Mouse (Mus musculus) forebrain, embryonic 15.5 days (tissue): ENCODE data around the gene Pwp2. TPM values are rescaled to one million over a fixed set of nuclear protein-coding genes. Genes with fewer than 3 reads are reported as not detected.
"Not testable (repeated sequence)": the region's sequence is repeated elsewhere in the genome, so short reads cannot be mapped to it uniquely, and the experiment has no call there.

Experiments
- ATAC-seq: fragments of 200-750 bp; cut with Nextera tagmentation; replicated peaks from 2 replicates; pipeline ENCODE4 v1.8.0; 2017; ENCODE audit warnings: mild to moderate bottlenecking, moderate TSS enrichment, moderate library complexity
- H3K27ac ChIP-seq: fragments of 300-500 bp; sonication (generic); replicated peaks from 2 replicates; pipeline ENCODE4 v1.5.1; 2015; ENCODE audit warnings: mild to moderate bottlenecking, inconsistent platforms
- H3K27me3 ChIP-seq: fragments of 300-500 bp; sonication (generic); 2 replicates; pipeline ENCODE4 v1.6.1; 2015; ENCODE audit warnings: inconsistent platforms
- H3K36me3 ChIP-seq: fragments of 300-500 bp; sonication (generic); 2 replicates; pipeline ENCODE4 v1.6.1; 2015; ENCODE audit warnings: mild to moderate bottlenecking, inconsistent platforms
- H3K4me1 ChIP-seq: fragments of 300-500 bp; sonication (generic); 2 replicates; pipeline ENCODE4 v1.6.1; 2015; ENCODE audit warnings: inconsistent platforms
- H3K4me2 ChIP-seq: fragments of 300-500 bp; sonication (generic); replicated peaks from 2 replicates; pipeline ENCODE4 v1.6.1; 2015; ENCODE audit warnings: mild to moderate bottlenecking, inconsistent platforms
- H3K4me3 ChIP-seq: fragments of 300-500 bp; sonication (generic); 2 replicates; pipeline ENCODE4 v1.5.1; 2015; ENCODE audit warnings: mild to moderate bottlenecking, inconsistent platforms
- H3K9ac ChIP-seq: fragments of 300-500 bp; sonication (generic); replicated peaks from 2 replicates; pipeline ENCODE4 v1.6.1; 2015; ENCODE audit warnings: mild to moderate bottlenecking, inconsistent platforms
- H3K9me3 ChIP-seq: fragments of 300-500 bp; sonication (generic); 2 replicates; pipeline ENCODE4 v1.6.1; 2016; ENCODE audit warnings: inconsistent platforms
- WGBS: fragments of 180-500 bp; shearing (Covaris S2); methylation state at CpG from one replicate; pipeline ENCODE4 v1.1.7; 2015; ENCODE audit warnings: mixed read lengths; 5-methylcytosine and 5-hydroxymethylcytosine counted together
- polyA plus RNA-seq: library from polyadenylated mRNA; unstranded; fragments of >200 nt; fragmentation: Nextera tagmentation; extraction: Ambion mirVana; gene quantifications from 2 replicates; pipeline ENCODE4 v1.2.1, GENCODE M21; 2015

Gene Pwp2
- polyA plus RNA-seq, 1 experiment from 2014 or later = 24.2 TPM

DNA sequence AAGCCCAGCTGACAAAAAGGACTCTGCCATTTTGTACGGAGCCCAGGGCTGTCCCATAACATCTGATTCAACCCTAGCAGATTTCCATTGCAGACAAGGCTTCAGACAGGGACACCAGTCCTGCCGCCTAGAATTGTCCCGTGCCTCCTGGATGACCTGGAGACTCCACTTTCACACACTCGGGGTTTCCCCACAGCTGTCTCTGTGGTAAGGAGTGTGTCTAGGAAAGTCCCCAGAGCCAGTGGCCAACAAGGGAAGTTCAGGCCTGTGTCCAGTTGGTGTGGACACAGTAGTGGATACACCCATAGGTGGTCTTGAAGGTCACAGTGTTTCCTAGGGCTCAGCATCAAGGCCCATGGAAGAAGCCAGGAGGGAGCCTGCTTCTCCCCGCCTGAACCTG, 49.0 kb downstream of the Pwp2 start:
- peaks cover 10% of the 10 kb centered on the region; the same call in 1 of the 2 replicates for H3K4me1 ChIP-seq
- WGBS = 86% methylated on average over 5 of the region's 5 CpGs

DNA sequence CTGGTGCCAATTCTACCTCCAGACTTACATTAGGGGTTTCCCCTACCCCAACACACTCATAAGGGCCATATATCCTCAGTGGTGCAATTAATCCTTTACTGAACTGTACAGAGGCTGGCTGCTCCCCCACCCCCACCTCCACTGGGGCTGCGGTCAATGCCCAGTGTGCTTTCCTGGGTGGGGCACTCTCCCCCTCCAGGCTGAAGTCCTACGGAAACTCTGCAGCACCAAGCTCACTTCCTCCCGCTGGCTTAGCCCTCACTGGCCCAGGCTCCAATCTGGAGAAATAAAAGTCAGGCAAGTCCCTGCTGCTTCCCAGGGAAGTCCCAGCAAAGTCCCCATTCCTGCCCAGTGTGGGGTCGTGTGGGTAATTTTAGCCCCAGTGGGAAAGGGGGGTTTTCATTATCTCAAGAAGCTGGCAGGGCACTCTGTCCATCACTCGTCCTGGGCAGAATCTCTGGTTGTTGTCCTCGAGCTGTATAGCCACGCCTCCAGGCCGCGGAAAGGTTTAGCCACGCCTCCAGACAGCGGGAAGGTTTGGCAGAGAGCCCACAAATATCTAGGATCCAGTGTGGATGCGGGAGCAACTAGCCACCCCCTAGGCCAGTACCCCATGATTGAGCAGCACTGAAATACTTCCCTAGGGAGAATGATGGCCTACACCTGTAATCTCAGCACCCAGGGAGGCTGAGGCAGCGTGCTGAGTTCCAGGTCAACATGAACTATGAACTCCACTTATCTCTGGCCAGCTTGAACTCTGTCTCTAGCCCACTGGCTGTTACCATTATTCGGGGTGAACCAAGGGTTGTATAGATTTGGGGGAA, 49.8 kb downstream of the Pwp2 start:
- no peak overlapping the region for H3K9ac ChIP-seq
- 10% methylated on average over 14 of the region's 14 CpGs for WGBS

More for the DNA sequence above, 49.0 kb downstream of the Pwp2 start:
- Histone ChIP-seq H3K4me3 (no peak overlapping the region), H3K27ac (no peak overlapping the region), H3K27me3 (no peaks in the 10 kb centered on the region), H3K4me2 (no peak overlapping the region), H3K36me3 (no peaks in the 10 kb centered on the region), H3K9ac (no peak overlapping the region), H3K9me3 (no peaks in the 10 kb centered on the region)
- no peak for ATAC-seq

DNA sequence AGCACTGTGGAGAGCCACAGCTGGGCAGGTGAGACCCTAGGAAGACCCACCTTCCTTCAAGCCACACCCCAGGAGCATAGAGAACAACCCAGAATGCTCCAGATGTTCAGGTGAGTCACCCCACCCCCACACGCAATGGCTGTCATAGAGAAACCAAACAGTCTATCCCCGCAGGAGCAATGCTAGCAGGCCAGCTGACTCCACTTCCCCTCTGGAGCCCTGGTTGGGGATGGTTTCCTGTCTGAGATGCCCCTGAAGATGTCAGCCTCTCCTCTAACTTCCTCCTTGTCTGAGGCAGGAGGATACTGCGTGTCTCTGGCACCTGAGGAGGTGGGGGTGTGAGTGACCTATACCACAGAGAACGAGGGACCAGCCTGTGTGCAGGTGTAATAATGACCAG, 50.5 kb downstream of the Pwp2 start:
- 80% methylated on average over 4 of the region's 4 CpGs for WGBS
- Histone ChIP-seq H3K4me1 (peaks cover 10% of the 10 kb centered on the region; the same call in 1 of the 2 replicates), H3K9ac (no peak overlapping the region), H3K27ac (no peak overlapping the region), H3K4me2 (no peak overlapping the region), H3K4me3 (no peak overlapping the region), H3K9me3 (no peaks in the 10 kb centered on the region), H3K36me3 (no peaks in the 10 kb centered on the region), H3K27me3 (no peaks in the 10 kb centered on the region)
- ATAC-seq = no peak

More for the DNA sequence above, 49.8 kb downstream of the Pwp2 start:
- ATAC-seq = peak; percentile 51; the same call in 1 of the 2 replicates
- Histone ChIP-seq H3K4me3 (no peak overlapping the region), H3K4me2 (peak overlapping the region; percentile 20; the same call in 1 of the 2 replicates), H3K4me1 (peaks cover 10% of the 10 kb centered on the region; the same call in 1 of the 2 replicates), H3K27ac (no peak overlapping the region), H3K36me3 (no peaks in the 10 kb centered on the region), H3K9me3 (no peaks in the 10 kb centered on the region), H3K27me3 (no peaks in the 10 kb centered on the region)

DNA sequence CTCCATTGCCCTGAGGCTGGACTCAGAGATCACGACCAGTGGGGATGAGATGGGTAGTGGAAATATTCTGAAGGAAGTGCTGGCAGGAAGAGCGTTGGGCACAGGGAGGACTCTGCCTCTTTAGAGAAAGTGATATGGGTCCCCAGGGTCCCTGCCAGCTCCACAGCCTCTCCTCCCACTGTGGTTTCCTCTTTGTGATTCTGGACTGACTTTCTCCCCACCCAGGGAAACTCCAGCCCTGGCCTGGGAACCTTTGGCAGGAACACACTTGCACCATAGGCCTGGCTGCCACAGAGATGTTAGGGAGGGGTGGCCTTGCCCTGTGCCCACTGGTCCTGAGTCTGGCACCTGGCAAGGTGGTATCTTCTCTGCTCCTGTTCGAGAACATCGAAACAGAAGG, 55.0 kb downstream of the Pwp2 start:
- Histone ChIP-seq H3K4me1 (peaks cover 2% of the 10 kb centered on the region; the same call in 1 of the 2 replicates), H3K4me3 (no peak overlapping the region), H3K9ac (no peak overlapping the region), H3K4me2 (no peak overlapping the region), H3K9me3 (no peaks in the 10 kb centered on the region), H3K36me3 (no peaks in the 10 kb centered on the region), H3K27me3 (no peaks in the 10 kb centered on the region), H3K27ac (no peak overlapping the region)
- no peak for ATAC-seq
- WGBS = 69% methylated on average over 4 of the region's 4 CpGs

DNA sequence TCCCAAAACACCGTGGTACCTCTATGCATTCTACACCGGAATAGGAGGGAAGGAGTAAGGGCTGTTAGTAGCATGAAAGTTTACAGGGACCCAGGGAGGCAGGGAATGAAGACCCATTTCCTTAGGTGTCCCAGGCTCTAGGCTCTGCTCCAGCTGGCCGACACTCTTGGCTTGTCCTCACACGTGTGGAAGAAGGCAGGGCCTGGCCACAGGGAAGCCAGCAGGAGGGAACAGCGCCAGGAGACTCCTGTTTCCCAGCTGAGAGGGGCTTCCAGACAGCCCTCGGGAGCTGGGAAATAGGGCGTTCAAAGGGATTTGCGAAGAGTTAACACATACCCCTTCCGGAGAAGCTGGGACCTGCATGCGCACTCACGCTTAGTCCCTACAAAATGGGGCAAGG, 55.5 kb downstream of the Pwp2 start:
- Histone ChIP-seq H3K36me3 (no peaks in the 10 kb centered on the region), H3K27ac (no peak overlapping the region), H3K9ac (no peak overlapping the region), H3K4me2 (no peak overlapping the region), H3K9me3 (no peaks in the 10 kb centered on the region), H3K4me1 (no peaks in the 10 kb centered on the region), H3K4me3 (no peak overlapping the region), H3K27me3 (no peaks in the 10 kb centered on the region)
- 61% methylated on average over 11 of the region's 11 CpGs for WGBS
- ATAC-seq = no peak

DNA sequence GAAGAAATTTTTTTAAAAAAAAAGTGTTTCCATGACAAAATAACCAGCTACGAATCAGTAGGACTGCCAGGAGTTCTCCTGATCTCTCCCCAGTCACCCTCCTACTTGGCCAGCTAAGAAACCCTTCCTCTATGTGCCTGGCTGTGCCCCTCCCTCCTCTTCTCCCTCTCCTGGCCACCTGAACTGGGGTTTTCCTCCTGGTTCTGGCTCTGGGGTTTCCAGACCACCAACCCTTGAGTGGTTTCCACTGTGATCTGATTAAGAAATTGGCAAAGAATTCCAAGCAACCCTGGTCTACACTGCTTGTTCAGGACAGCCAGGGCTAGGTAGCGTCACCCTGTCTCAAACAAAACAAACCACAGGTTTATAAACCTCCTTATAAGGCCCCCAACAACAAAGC, 56.3 kb downstream of the Pwp2 start:
- 95% methylated on average over 2 of the region's 2 CpGs for WGBS
- no peak overlapping the region for H3K4me3 ChIP-seq
- H3K36me3 ChIP-seq = no peaks in the 10 kb centered on the region
- H3K27ac ChIP-seq = no peak overlapping the region
- H3K4me1 ChIP-seq = no peaks in the 10 kb centered on the region
- no peak overlapping the region for H3K4me2 ChIP-seq
- H3K9ac ChIP-seq = no peak overlapping the region
- no peak for ATAC-seq
- H3K9me3 ChIP-seq = no peaks in the 10 kb centered on the region
- H3K27me3 ChIP-seq = no peaks in the 10 kb centered on the region

DNA sequence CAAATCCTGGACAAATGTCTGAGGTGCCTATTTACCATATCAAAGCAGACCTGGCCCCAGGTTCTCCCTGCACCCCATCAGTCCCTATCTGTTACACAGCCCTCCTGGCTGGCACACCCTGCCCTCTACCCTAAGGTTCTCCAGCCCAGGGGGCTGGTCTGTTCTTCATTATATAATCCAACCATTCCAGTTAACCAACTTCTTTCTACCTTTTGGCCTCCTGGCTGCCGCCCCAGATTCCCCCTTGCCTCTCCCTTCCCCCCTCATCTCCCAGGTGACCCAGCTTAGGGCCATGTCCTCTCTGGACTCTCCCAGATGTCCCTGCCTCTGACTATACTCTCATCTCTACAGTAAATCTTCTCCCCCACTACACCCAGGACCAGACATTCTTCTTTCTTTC, 57.0 kb downstream of the Pwp2 start:
- Histone ChIP-seq H3K4me2 (no peak overlapping the region), H3K9ac (no peak overlapping the region), H3K4me1 (no peaks in the 10 kb centered on the region), H3K36me3 (no peaks in the 10 kb centered on the region), H3K9me3 (no peaks in the 10 kb centered on the region), H3K4me3 (no peak overlapping the region), H3K27ac (no peak overlapping the region), H3K27me3 (no peaks in the 10 kb centered on the region)
- WGBS = 80% methylated on average over 1 of the region's 1 CpGs
- ATAC-seq = no peak

DNA sequence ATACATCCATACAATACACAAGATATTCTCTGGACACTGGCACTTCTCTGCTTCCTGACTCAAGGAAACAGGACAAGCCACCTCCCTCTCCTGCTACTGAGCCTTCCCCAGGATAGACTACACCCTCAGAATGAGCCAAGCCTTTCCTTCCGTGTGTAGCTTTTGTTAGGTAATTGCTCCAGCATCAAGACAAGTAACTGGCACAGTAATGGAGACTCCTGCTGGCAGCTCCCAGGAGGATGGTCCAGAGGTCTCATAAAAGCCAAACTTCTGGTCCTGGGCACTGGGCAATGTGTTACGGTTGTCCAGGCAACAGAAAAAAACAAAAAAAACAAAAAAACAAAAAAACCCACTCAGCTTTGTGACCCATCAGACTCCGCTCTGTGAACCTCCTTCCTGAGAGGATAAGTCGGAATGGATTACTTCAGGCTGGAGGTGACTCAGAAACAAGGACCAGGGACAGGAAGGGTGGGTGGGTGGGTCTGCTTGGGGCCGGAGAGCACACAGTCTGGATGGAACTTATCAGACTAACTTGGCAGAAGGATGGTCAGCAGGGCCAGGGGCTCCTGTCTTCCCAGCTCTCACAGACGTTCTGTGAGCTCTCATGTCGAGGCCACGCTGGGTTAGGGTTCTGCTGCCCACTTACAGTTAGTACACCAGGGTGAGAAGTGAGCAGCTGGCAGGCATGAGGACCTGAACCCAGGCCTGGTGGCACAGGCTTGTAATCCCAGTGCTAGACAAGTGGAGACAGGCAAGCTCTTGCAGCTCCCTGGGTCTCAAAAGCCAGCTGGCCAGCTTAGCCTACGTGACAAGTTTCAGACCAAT, 57.7 kb downstream of the Pwp2 start:
- Histone ChIP-seq H3K4me3 (no peak overlapping the region), H3K4me1 (no peaks in the 10 kb centered on the region), H3K27me3 (no peaks in the 10 kb centered on the region), H3K36me3 (no peaks in the 10 kb centered on the region), H3K4me2 (no peak overlapping the region), H3K9me3 (no peaks in the 10 kb centered on the region), H3K9ac (no peak overlapping the region), H3K27ac (no peak overlapping the region)
- no peak for ATAC-seq
- WGBS = 71% methylated on average over 9 of the region's 9 CpGs

DNA sequence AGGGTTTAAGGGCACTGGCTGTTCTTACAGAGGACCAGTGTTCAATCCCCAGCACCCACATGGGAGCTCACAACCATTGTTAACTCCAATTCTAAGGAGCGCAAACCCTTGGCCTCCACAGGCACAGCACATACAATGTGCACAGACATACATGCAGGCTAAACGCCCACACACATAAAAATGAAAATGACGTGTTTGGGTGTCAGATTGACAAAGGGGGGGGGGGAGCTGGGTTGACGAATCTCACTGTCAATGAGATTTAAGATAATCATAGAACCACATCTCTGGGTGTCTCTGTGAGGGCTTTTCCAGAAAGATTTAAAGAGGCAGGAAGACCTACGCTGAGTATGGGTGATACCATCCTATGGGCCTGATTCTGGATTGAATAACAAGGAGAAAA, 58.6 kb downstream of the Pwp2 start:
- Histone ChIP-seq H3K36me3 (no peaks in the 10 kb centered on the region), H3K27ac (no peak overlapping the region), H3K9ac (no peak overlapping the region), H3K4me3 (no peak overlapping the region), H3K4me1 (no peaks in the 10 kb centered on the region), H3K27me3 (no peaks in the 10 kb centered on the region), H3K4me2 (no peak overlapping the region), H3K9me3 (no peaks in the 10 kb centered on the region)
- WGBS = 95% methylated on average over 5 of the region's 5 CpGs
- no peak for ATAC-seq

DNA sequence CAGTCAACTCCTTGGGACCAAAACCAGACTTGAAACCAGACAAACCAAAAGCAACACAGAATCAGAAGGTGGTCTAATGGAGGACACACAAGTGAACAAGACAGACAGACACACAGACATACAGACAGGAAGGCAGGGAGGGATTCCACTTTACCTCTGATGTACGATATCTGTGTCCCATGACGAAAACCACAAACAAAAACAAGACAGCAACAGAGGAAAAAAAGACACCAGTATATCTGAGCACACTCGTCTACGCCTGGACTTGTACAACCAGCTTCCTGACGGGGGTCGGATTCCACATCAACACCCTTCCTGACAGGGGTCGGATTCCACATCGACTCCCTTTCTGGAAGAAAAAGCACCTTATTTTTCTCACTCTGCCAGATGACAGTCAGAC, 59.9 kb downstream of the Pwp2 start:
- not testable (repeated sequence) for H3K27ac ChIP-seq, H3K9ac ChIP-seq, ATAC-seq, H3K9me3 ChIP-seq, H3K27me3 ChIP-seq, H3K4me1 ChIP-seq, H3K4me2 ChIP-seq, H3K36me3 ChIP-seq, H3K4me3 ChIP-seq
- WGBS = 89% methylated on average over 8 of the region's 8 CpGs

DNA sequence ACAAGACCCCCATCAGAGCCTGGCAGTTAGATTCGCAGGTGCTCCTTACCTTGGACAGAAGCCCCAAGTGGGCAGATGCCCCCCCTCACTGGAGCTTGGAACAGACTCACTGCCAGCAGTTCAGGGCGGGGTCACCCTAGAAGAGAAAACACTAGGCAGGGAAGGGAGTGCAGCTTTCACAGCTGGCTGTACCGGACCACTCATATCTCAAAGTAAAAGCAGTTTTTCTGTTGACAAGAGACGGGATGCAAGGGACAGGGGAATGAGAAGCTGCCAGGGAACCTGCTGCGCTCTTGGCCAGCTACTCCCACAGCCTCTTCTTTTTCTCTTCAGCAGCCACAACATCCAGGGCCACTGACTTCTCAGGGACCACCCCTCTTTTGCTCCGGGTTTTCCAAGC, 60.8 kb downstream of the Pwp2 start:
- H3K9ac ChIP-seq = not testable (repeated sequence)

More for the DNA sequence above, 60.8 kb downstream of the Pwp2 start:
- H3K4me2 ChIP-seq, H3K27ac ChIP-seq, H3K9me3 ChIP-seq, H3K27me3 ChIP-seq, ATAC-seq, H3K36me3 ChIP-seq, H3K4me1 ChIP-seq, H3K4me3 ChIP-seq: not testable (repeated sequence)
- 70% methylated on average over 6 of the region's 6 CpGs for WGBS
